Mouse (Mus musculus) heart, adult 11 months (tissue): ENCODE measurements around the gene Eif1ax.
"Not testable (repeated sequence)": the region's sequence is repeated elsewhere in the genome, so short reads cannot be mapped to it uniquely, and the experiment has no call there.

Source experiments
- DNase-seq: peaks from one replicate; pipeline ENCODE4 v3.0.0; 2022

The Eif1ax gene

DNA sequence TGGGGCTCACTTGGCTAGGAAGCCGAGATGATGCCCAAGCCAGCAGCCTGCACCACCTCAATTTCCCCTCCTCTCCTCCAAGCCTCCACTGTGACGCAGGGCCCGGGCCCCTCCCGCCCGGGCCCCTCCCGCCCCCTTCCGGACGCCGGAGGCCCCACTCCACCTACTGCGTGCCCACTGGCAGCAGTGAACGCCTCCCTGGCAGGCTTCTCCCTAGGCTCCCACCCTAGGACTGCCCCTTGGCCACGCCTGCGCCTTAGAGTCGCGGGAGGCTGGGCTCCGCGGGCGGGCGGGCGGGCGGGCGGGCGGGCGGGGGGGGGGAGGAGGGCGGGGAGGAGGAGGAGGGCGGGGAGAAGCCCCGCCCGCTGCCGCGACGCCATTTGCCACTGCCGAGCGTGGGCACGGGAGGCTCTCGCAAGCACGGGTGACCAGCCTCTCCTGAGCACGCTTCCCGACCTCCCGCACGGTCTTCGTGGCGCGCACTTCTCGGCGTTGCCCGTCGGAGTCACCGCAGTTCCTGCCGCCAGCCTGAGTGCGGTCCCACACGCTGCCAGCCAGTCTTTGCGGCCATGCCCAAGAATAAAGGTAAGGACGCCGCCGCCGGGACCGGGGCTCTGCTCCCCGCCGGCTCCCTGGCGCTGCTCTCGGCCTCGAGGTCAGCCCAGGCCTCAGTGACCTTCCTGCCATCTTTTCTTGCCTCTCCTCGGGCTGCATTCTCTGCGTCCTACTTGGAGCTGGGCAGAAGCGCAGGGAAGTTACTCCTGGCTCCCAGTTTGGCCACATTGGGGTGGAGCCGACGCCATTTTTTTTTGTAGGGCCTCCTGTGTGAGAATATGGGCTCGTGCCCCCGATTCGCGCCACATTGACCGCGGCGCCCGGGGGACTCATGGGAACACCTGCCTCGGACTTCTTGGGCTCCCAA is at the start of gene Eif1ax:
Eif1ax (plus strand) TSS at position 348 of the 922 bp plus-strand sequence.
- DNase-seq = peak; percentile 99

- no peak for DNase-seq
These were observed 7.5 kb upstream of the Eif1ax start for GRCm38 (mm10) chrX:159364506-159364905.

DNA sequence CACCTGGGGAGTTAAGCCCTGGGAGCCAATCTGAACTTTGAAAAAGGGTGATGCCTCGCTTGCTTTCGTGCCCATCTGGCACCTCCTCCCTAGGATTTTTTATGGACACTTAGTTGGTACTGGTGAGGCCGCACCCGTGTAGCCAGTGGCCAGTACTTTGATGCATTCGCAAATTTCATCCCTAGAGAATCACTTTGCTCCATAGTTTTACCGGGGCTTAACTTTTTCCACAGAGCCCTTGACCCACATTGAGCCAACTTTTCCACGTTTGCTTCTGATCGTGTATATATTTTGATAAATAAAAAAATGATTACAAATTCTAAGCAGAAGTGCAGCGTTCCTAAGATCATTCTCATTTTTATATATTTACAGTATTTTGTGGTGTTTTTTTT is 771 bp downstream of the Eif1ax start:
- no peak for DNase-seq

DNA sequence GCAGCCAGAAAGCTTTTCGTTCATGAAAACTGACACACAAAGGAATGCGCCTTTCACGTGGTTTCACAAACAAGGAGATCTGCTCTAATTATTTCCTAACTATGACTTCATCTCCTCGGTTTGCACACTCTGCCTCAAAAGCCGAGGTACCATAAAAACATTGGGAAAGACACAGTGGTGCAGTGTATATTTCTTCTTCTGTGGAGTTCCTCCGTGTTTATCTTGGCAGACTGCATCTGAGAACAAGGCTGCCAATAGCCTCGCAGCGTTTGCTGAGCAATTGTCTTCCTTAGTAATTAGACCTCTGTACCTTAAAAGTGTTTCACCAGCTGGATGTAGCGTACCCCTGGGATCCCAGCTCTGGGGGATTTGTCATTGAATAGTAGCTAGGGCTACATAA is 15.1 kb downstream of the Eif1ax start:
- DNase-seq = no peak

- DNase-seq = no peak
These were observed 17.0 kb downstream of the Eif1ax start for GRCm38 (mm10) chrX:159388953-159389352.

DNA sequence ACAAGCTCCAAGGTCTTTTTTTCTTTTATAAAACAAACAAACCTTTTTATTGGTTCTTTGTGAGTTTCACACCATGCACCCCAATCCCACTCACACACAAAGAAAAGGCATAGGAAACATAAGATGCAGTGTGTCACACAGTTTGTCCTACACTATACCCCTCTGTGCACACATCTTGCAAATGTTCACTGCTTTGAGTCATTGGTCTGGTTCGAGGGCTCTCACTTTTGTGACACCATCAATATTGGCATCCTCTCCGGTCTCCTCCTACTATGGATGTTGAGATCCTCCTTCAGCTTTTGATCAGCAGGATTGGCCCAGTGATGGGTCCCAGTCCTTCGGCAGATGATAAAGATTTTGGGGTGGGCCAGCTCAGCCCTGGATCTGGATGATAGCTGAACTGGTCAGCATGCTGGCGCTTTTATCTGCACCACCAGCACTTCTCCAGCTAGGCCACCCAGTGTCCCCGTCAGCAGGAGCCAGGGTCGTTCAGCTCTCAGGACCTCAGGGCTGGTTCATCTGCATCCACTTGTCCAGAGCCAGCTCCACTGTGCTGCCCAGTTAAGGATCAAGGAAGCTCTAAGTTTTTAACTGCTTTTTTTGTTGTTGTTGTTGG is 18.5 kb downstream of the Eif1ax start:
- no peak for DNase-seq

GRCm38 (mm10) chrX:159391239-159391638 is 19.3 kb downstream of the Eif1ax start:
- DNase-seq = no peak

- DNase-seq = no peak
These were observed 37.3 kb downstream of the Eif1ax start for GRCm38 (mm10) chrX:159409253-159409652.

GRCm38 (mm10) chrX:159414130-159414828 is 42.3 kb downstream of the Eif1ax start, which contains the start of gene Map7d2:
Gene Map7d2, plus strand, starts transcription at chrX:159414572.
- DNase-seq = no peak

- DNase-seq = no peak
These were observed 43.1 kb downstream of the Eif1ax start for GRCm38 (mm10) chrX:159414829-159415673.

GRCm38 (mm10) chrX:159430507-159430906 is 58.5 kb downstream of the Eif1ax start:
- DNase-seq = not testable (repeated sequence)
